ENCODE assay signal across 13 mouse cellular contexts in the genomic region with DNA sequence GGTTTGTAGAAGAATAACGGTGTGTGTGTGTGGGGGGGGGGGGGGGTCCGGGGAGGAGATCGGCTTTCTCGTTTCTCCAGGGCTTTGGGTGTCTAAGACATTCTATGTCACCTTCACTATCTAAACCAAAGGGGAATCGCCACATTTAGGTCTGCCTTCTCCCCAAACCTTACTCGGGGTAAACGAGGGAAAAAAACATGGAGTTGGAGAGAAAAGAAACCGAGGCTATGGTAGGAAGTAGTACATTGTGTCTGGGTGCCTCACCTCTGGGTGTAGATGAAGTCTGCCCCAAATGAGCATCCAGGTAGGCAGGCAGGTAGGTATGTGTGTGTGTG. TPM values are rescaled to one million over a fixed set of nuclear protein-coding genes. Genes with fewer than 3 reads are reported as not detected.
A peak's percentile ranks its signal among the peaks of the same experiment; 100 is the strongest.
DNase-seq lines count a peak whose midpoint lies in the region; ATAC-seq lines count a peak whose summit lies in the region.
"Had no signal": no experiment of that assay in that cellular context is flagged by ENCODE, and none has a peak within 500 bp of the region (broad histone marks: within the 10 kb centered on the region; RNA-seq: fewer than 3 reads in every experiment).

No protein-coding gene starts in this region.

- intact Hi-C loops in heart, postnatal 10 days (cut with DNase I) = no loop called here

- ATAC-seq in embryonic facial prominence, embryonic 11.5 days (replicated peaks; ENCODE audit: insufficient number of reproducible peaks, low FRiP score, low TSS enrichment, low read depth) = no peak
- no peak for ATAC-seq in forebrain, embryonic 11.5 days (replicated peaks; ENCODE audit: low FRiP score)
- no peak for ATAC-seq in hindbrain, embryonic 15.5 days (ENCODE audit: low FRiP score, low read depth)
- ATAC-seq in midbrain, embryonic 15.5 days (replicated peaks) = no peak

- H3K27ac ChIP-seq in embryonic facial prominence, embryonic 11.5 days (replicated peaks; ENCODE audit: low read depth, low read length) = no peak overlapping the region
- H3K27ac ChIP-seq in forebrain, embryonic 11.5 days (ENCODE audit: low read depth, low read length) = peak overlapping the region; percentile 46; the same call in 1 of the 2 replicates
- peak overlapping the region; percentile 81 for H3K27ac ChIP-seq in hindbrain, embryonic 15.5 days (replicated peaks)
- H3K27ac ChIP-seq in midbrain, embryonic 15.5 days = peak overlapping the region; percentile 93
- H3K27ac ChIP-seq: liver, embryonic 14.5 days had no signal

- H3K9ac ChIP-seq in embryonic facial prominence, embryonic 11.5 days (replicated peaks; ENCODE audit: low read length) = no peak overlapping the region
- peak overlapping the region; percentile 69 for H3K9ac ChIP-seq in forebrain, embryonic 11.5 days (ENCODE audit: low read length)
- H3K9ac ChIP-seq in hindbrain, embryonic 15.5 days = peak overlapping the region; percentile 67
- peak overlapping the region; percentile 83 for H3K9ac ChIP-seq in midbrain, embryonic 15.5 days
- H3K9ac ChIP-seq: liver, embryonic 14.5 days had no signal

- peak overlapping the region; percentile 29 for H3K4me3 ChIP-seq in embryonic facial prominence, embryonic 11.5 days (ENCODE audit: low read depth, low read length)
- H3K4me3 ChIP-seq in forebrain, embryonic 11.5 days (ENCODE audit: low read depth, low read length) = peak overlapping the region; percentile 48
- peak overlapping the region; percentile 56 for H3K4me3 ChIP-seq in hindbrain, embryonic 15.5 days
- peak overlapping the region; percentile 75 for H3K4me3 ChIP-seq in midbrain, embryonic 15.5 days

- H3K36me3 ChIP-seq in embryonic facial prominence, embryonic 11.5 days (replicated peaks; ENCODE audit: control insufficient read depth, insufficient read depth, low read depth, low read length) = no peaks in the 10 kb centered on the region
- H3K36me3 ChIP-seq in forebrain, embryonic 11.5 days (ENCODE audit: control insufficient read depth, insufficient read depth, low read length) = no peaks in the 10 kb centered on the region; the same call in 1 of the 2 replicates
- no peaks in the 10 kb centered on the region for H3K36me3 ChIP-seq in hindbrain, embryonic 15.5 days
- no peaks in the 10 kb centered on the region for H3K36me3 ChIP-seq in midbrain, embryonic 15.5 days (replicated peaks)

- peaks cover 17% of the 10 kb centered on the region for H3K27me3 ChIP-seq in embryonic facial prominence, embryonic 11.5 days (ENCODE audit: control insufficient read depth, insufficient read depth, low read length)
- H3K27me3 ChIP-seq in forebrain, embryonic 11.5 days (ENCODE audit: control insufficient read depth, insufficient read depth, low read length) = peaks cover 2% of the 10 kb centered on the region; the same call in 1 of the 2 replicates
- no peaks in the 10 kb centered on the region for H3K27me3 ChIP-seq in hindbrain, embryonic 15.5 days
- peaks cover 5% of the 10 kb centered on the region; the same call in 1 of the 2 replicates for H3K27me3 ChIP-seq in midbrain, embryonic 15.5 days (replicated peaks)

- H3K4me2 ChIP-seq in embryonic facial prominence, embryonic 11.5 days (ENCODE audit: low read depth, low read length) = no peak overlapping the region
- H3K4me2 ChIP-seq in forebrain, embryonic 11.5 days (ENCODE audit: low read depth, low read length, severe bottlenecking) = peak overlapping the region; percentile 57
- peak overlapping the region; percentile 67 for H3K4me2 ChIP-seq in hindbrain, embryonic 15.5 days
- peak overlapping the region; percentile 62 for H3K4me2 ChIP-seq in midbrain, embryonic 15.5 days

- no peaks in the 10 kb centered on the region for H3K9me3 ChIP-seq in embryonic facial prominence, embryonic 11.5 days (replicated peaks; ENCODE audit: control insufficient read depth, low read length)
- H3K9me3 ChIP-seq in forebrain, embryonic 11.5 days (ENCODE audit: control insufficient read depth, low read length) = no peaks in the 10 kb centered on the region
- H3K9me3 ChIP-seq in hindbrain, embryonic 15.5 days = no peaks in the 10 kb centered on the region
- no peaks in the 10 kb centered on the region for H3K9me3 ChIP-seq in midbrain, embryonic 15.5 days

- 14% methylated on average over 8 of the region's 8 CpGs for WGBS in embryonic facial prominence, embryonic 11.5 days
- 4% methylated on average over 8 of the region's 8 CpGs for WGBS in forebrain, embryonic 11.5 days
- 5% methylated on average over 8 of the region's 8 CpGs for WGBS in hindbrain, embryonic 15.5 days
- WGBS in midbrain, embryonic 15.5 days = 6% methylated on average over 8 of the region's 8 CpGs

- DNase-seq in embryonic facial prominence, embryonic 11.5 days (ENCODE audit: low spot score) = peak; percentile 13
- no peak for DNase-seq in forebrain, embryonic 11.5 days (ENCODE audit: low spot score)
- DNase-seq in gastrocnemius, adult 18-20 months (ENCODE audit: low spot score) = no peak
- no peak for DNase-seq in heart, postnatal 10 days
- DNase-seq in retina, embryonic 14.5 days (ENCODE audit: low spot score) = no peak
- DNase-seq: adrenal gland, postnatal 10 days; cerebellum, adult 11 months; heart, adult 18-20 months; heart, postnatal 4 days; kidney, postnatal 10 days had no signal

- peaks cover 5% of the 10 kb centered on the region; the same call in 1 of the 2 replicates for H3K4me1 ChIP-seq in embryonic facial prominence, embryonic 11.5 days (ENCODE audit: control insufficient read depth, insufficient read depth, low read length)
- H3K4me1 ChIP-seq in forebrain, embryonic 11.5 days (replicated peaks; ENCODE audit: control insufficient read depth, insufficient read depth, low read length) = peaks cover 37% of the 10 kb centered on the region
- peaks cover 58% of the 10 kb centered on the region for H3K4me1 ChIP-seq in hindbrain, embryonic 15.5 days (replicated peaks)
- peaks cover 52% of the 10 kb centered on the region for H3K4me1 ChIP-seq in midbrain, embryonic 15.5 days

RNA-seq across cellular contexts. Expression of gene Aen, which starts 12.0 kb away (rescaled TPM):
- polyA plus RNA-seq in embryonic facial prominence, embryonic 11.5 days (2014; fragmentation: Nextera tagmentation; extraction: Ambion mirVana) = 38.1 and 38.8 TPM in 2 replicates
- 54.2 and 65.4 TPM in 2 replicates for polyA plus RNA-seq in forebrain, embryonic 11.5 days (2014; fragmentation: Nextera tagmentation; extraction: Ambion mirVana)
- polyA plus RNA-seq in hindbrain, embryonic 15.5 days (2015; fragmentation: Nextera tagmentation; extraction: Ambion mirVana) = 55.5 and 58.1 TPM in 2 replicates
- polyA plus RNA-seq in midbrain, embryonic 15.5 days (2015; fragmentation: Nextera tagmentation; extraction: Ambion mirVana) = 51.6 and 52.7 TPM in 2 replicates
- total RNA-seq in gastrocnemius, adult 18-20 months (2021) = 10 to 100 TPM; 51.1 to 52.9 TPM
- total RNA-seq in heart, postnatal 10 days (2021) = 10 to 100 TPM; 33.1 to 35.7 TPM

RNA-seq across cellular contexts. Expression of gene Isg20, which starts 29.5 kb away (rescaled TPM):
- 0.61 TPM in 1 of 2 replicates, not detected in the other for polyA plus RNA-seq in embryonic facial prominence, embryonic 11.5 days (2014; fragmentation: Nextera tagmentation; extraction: Ambion mirVana)
- 0.39 and 0.51 TPM in 2 replicates for polyA plus RNA-seq in forebrain, embryonic 11.5 days (2014; fragmentation: Nextera tagmentation; extraction: Ambion mirVana)
- polyA plus RNA-seq in hindbrain, embryonic 15.5 days (2015; fragmentation: Nextera tagmentation; extraction: Ambion mirVana) = 0.87 and 2.3 TPM in 2 replicates
- polyA plus RNA-seq in midbrain, embryonic 15.5 days (2015; fragmentation: Nextera tagmentation; extraction: Ambion mirVana) = 2.2 and 3.1 TPM in 2 replicates
- total RNA-seq in gastrocnemius, adult 18-20 months (2021) = 1 to 10 TPM; 1.3 to 1.9 TPM
- total RNA-seq in heart, postnatal 10 days (2021) = 1 to 10 TPM; 5.4 to 5.5 TPM

RNA-seq across cellular contexts. Expression of gene Det1, which starts 36.6 kb away (rescaled TPM):
- polyA plus RNA-seq in embryonic facial prominence, embryonic 11.5 days (2014; fragmentation: Nextera tagmentation; extraction: Ambion mirVana) = 24.5 and 26.8 TPM in 2 replicates
- 24.3 and 24.8 TPM in 2 replicates for polyA plus RNA-seq in forebrain, embryonic 11.5 days (2014; fragmentation: Nextera tagmentation; extraction: Ambion mirVana)
- polyA plus RNA-seq in hindbrain, embryonic 15.5 days (2015; fragmentation: Nextera tagmentation; extraction: Ambion mirVana) = 12.9 and 13.0 TPM in 2 replicates
- polyA plus RNA-seq in midbrain, embryonic 15.5 days (2015; fragmentation: Nextera tagmentation; extraction: Ambion mirVana) = 14.3 and 15.9 TPM in 2 replicates
- 10 to 100 TPM; 21.9 to 22.3 TPM for total RNA-seq in gastrocnemius, adult 18-20 months (2021)
- total RNA-seq in heart, postnatal 10 days (2021) = 10 to 100 TPM in 1 of 2 experiments, 1 to 10 TPM in 1; 7.2 to 10.7 TPM
